Mouse (Mus musculus): ENCODE measurements around the gene Dad1. TPM values are rescaled to one million over a fixed set of nuclear protein-coding genes. Genes with fewer than 3 reads are reported as not detected.

The Dad1 gene
- polyA plus RNA-seq, 1 experiment, result 625 TPM

- Histone ChIP-seq H3K4me3 (ENCODE audit: control insufficient read depth, low read depth, low read length) (no peak overlapping the region), H3K27me3 (ENCODE audit: control insufficient read depth, insufficient read depth, low read length) (no peaks in the 10 kb centered on the region), H3K36me3 (ENCODE audit: control insufficient read depth, insufficient read depth, low read length) (no peaks in the 10 kb centered on the region), H3K27ac (ENCODE audit: control insufficient read depth, insufficient read depth, low read depth, low read length) (no peak overlapping the region), H3K4me1 (ENCODE audit: control insufficient read depth, insufficient read depth, low read length) (peaks cover 2% of the 10 kb centered on the region)
- TF ChIP-seq CTCF (IDR thresholded peaks at IDR 0.05; ENCODE audit: control insufficient read depth, insufficient read depth, insufficient replicate concordance, low read depth, low read length) (no peak), POLR2A (IDR thresholded peaks at IDR 0.05; ENCODE audit: control insufficient read depth, low read depth, low read length) (no peak)
These were observed 43.5 kb downstream of the Dad1 start for GRCm38 (mm10) chr14:54210401-54210800.

GRCm38 (mm10) chr14:54209932-54210331 lies 44.0 kb downstream of the Dad1 start:
- H3K4me1 ChIP-seq (ENCODE audit: control insufficient read depth, insufficient read depth, low read length), result peaks cover 2% of the 10 kb centered on the region
- no peak overlapping the region for H3K27ac ChIP-seq (ENCODE audit: control insufficient read depth, insufficient read depth, low read depth, low read length)
- no peaks in the 10 kb centered on the region for H3K36me3 ChIP-seq (ENCODE audit: control insufficient read depth, insufficient read depth, low read length)
- H3K4me3 ChIP-seq (ENCODE audit: control insufficient read depth, low read depth, low read length), result no peak overlapping the region
- no peaks in the 10 kb centered on the region for H3K27me3 ChIP-seq (ENCODE audit: control insufficient read depth, insufficient read depth, low read length)
- no peak for TF ChIP-seq POLR2A (IDR thresholded peaks at IDR 0.05; ENCODE audit: control insufficient read depth, low read depth, low read length)
- no peak for TF ChIP-seq CTCF (IDR thresholded peaks at IDR 0.05; ENCODE audit: control insufficient read depth, insufficient read depth, insufficient replicate concordance, low read depth, low read length)

- H3K27me3 ChIP-seq (ENCODE audit: control insufficient read depth, insufficient read depth, low read length), result no peaks in the 10 kb centered on the region
- TF ChIP-seq CTCF (IDR thresholded peaks at IDR 0.05; ENCODE audit: control insufficient read depth, insufficient read depth, insufficient replicate concordance, low read depth, low read length), result no peak
- TF ChIP-seq POLR2A (IDR thresholded peaks at IDR 0.05; ENCODE audit: control insufficient read depth, low read depth, low read length), result no peak
- H3K27ac ChIP-seq (ENCODE audit: control insufficient read depth, insufficient read depth, low read depth, low read length), result no peak overlapping the region
- H3K4me1 ChIP-seq (ENCODE audit: control insufficient read depth, insufficient read depth, low read length), result no peaks in the 10 kb centered on the region
- H3K4me3 ChIP-seq (ENCODE audit: control insufficient read depth, low read depth, low read length), result no peak overlapping the region
- H3K36me3 ChIP-seq (ENCODE audit: control insufficient read depth, insufficient read depth, low read length), result no peaks in the 10 kb centered on the region
These were observed 45.2 kb downstream of the Dad1 start for GRCm38 (mm10) chr14:54208741-54209140.

- TF ChIP-seq POLR2A (IDR thresholded peaks at IDR 0.05; ENCODE audit: control insufficient read depth, low read depth, low read length) (no peak), CTCF (IDR thresholded peaks at IDR 0.05; ENCODE audit: control insufficient read depth, insufficient read depth, insufficient replicate concordance, low read depth, low read length) (no peak)
- no peak overlapping the region for H3K4me3 ChIP-seq (ENCODE audit: control insufficient read depth, low read depth, low read length)
- H3K4me1 ChIP-seq (ENCODE audit: control insufficient read depth, insufficient read depth, low read length), result no peaks in the 10 kb centered on the region
- no peaks in the 10 kb centered on the region for H3K27me3 ChIP-seq (ENCODE audit: control insufficient read depth, insufficient read depth, low read length)
- H3K36me3 ChIP-seq (ENCODE audit: control insufficient read depth, insufficient read depth, low read length), result no peaks in the 10 kb centered on the region
- H3K27ac ChIP-seq (ENCODE audit: control insufficient read depth, insufficient read depth, low read depth, low read length), result no peak overlapping the region
These were observed 46.0 kb downstream of the Dad1 start for GRCm38 (mm10) chr14:54207924-54208323.

GRCm38 (mm10) chr14:54206750-54207550 lies 47.0 kb downstream of the Dad1 start:
- no peak for TF ChIP-seq CTCF (IDR thresholded peaks at IDR 0.05; ENCODE audit: control insufficient read depth, insufficient read depth, insufficient replicate concordance, low read depth, low read length)
- no peak for TF ChIP-seq POLR2A (IDR thresholded peaks at IDR 0.05; ENCODE audit: control insufficient read depth, low read depth, low read length)
- H3K27ac ChIP-seq (ENCODE audit: control insufficient read depth, insufficient read depth, low read depth, low read length), result no peak overlapping the region
- no peaks in the 10 kb centered on the region for H3K4me1 ChIP-seq (ENCODE audit: control insufficient read depth, insufficient read depth, low read length)

GRCm38 (mm10) chr14:54206309-54206708 lies 47.6 kb downstream of the Dad1 start:
- no peak overlapping the region for H3K4me3 ChIP-seq (ENCODE audit: control insufficient read depth, low read depth, low read length)
- TF ChIP-seq CTCF (IDR thresholded peaks at IDR 0.05; ENCODE audit: control insufficient read depth, insufficient read depth, insufficient replicate concordance, low read depth, low read length) (no peak), POLR2A (IDR thresholded peaks at IDR 0.05; ENCODE audit: control insufficient read depth, low read depth, low read length) (no peak)
- no peaks in the 10 kb centered on the region for H3K27me3 ChIP-seq (ENCODE audit: control insufficient read depth, insufficient read depth, low read length)
- no peak overlapping the region for H3K27ac ChIP-seq (ENCODE audit: control insufficient read depth, insufficient read depth, low read depth, low read length)
- H3K36me3 ChIP-seq (ENCODE audit: control insufficient read depth, insufficient read depth, low read length), result no peaks in the 10 kb centered on the region
- H3K4me1 ChIP-seq (ENCODE audit: control insufficient read depth, insufficient read depth, low read length), result no peaks in the 10 kb centered on the region

More at GRCm38 (mm10) chr14:54206750-54207550, 47.0 kb downstream of the Dad1 start:
- H3K4me3 ChIP-seq (ENCODE audit: control insufficient read depth, low read depth, low read length), result no peak overlapping the region
- H3K27me3 ChIP-seq (ENCODE audit: control insufficient read depth, insufficient read depth, low read length), result no peaks in the 10 kb centered on the region
- no peaks in the 10 kb centered on the region for H3K36me3 ChIP-seq (ENCODE audit: control insufficient read depth, insufficient read depth, low read length)

- no peaks in the 10 kb centered on the region for H3K4me1 ChIP-seq (ENCODE audit: control insufficient read depth, insufficient read depth, low read length)
- no peak overlapping the region for H3K27ac ChIP-seq (ENCODE audit: control insufficient read depth, insufficient read depth, low read depth, low read length)
- TF ChIP-seq CTCF (IDR thresholded peaks at IDR 0.05; ENCODE audit: control insufficient read depth, insufficient read depth, insufficient replicate concordance, low read depth, low read length) (no peak), POLR2A (IDR thresholded peaks at IDR 0.05; ENCODE audit: control insufficient read depth, low read depth, low read length) (no peak)
- no peak overlapping the region for H3K4me3 ChIP-seq (ENCODE audit: control insufficient read depth, low read depth, low read length)
- no peaks in the 10 kb centered on the region for H3K36me3 ChIP-seq (ENCODE audit: control insufficient read depth, insufficient read depth, low read length)
- H3K27me3 ChIP-seq (ENCODE audit: control insufficient read depth, insufficient read depth, low read length), result no peaks in the 10 kb centered on the region
These were observed 48.0 kb downstream of the Dad1 start for GRCm38 (mm10) chr14:54205904-54206303.
